Mouse (Mus musculus) embryonic facial prominence, embryonic 11.5 days (tissue): Measurements from ENCODE around the gene Zc3h15. TPM values are rescaled to one million over a fixed set of nuclear protein-coding genes. Genes with fewer than 3 reads are reported as not detected.
A peak's percentile ranks its signal among the peaks of the same experiment; 100 is the strongest.

Experiments
- ATAC-seq: fragments of 200-750 bp; cut with Nextera tagmentation; replicated peaks from 2 replicates; pipeline ENCODE4 v1.8.0; 2017; ENCODE audit warnings: low read depth; ENCODE audit not compliant: insufficient number of reproducible peaks, low FRiP score, low TSS enrichment
- DNase-seq: peaks from one replicate; pipeline ENCODE4 v3.0.0-alpha.2; 2015; ENCODE audit warnings: low spot score
- H3K27ac ChIP-seq: fragments of 300-500 bp; sonication (generic); replicated peaks from 2 replicates; pipeline ENCODE4 v1.5.1; 2014; ENCODE audit warnings: mild to moderate bottlenecking, low read depth, low read length, control low read depth
- H3K27me3 ChIP-seq: fragments of 300-500 bp; sonication (generic); 2 replicates; pipeline ENCODE4 v1.6.1; 2014; ENCODE audit warnings: mild to moderate bottlenecking, low read length, moderate library complexity, mixed read lengths; ENCODE audit not compliant: control insufficient read depth, insufficient read depth
- H3K36me3 ChIP-seq: fragments of 300-500 bp; sonication (generic); replicated peaks from 2 replicates; pipeline ENCODE4 v1.6.1; 2014; ENCODE audit warnings: low read depth, mild to moderate bottlenecking, low read length, moderate library complexity, mixed read lengths; ENCODE audit not compliant: control insufficient read depth, insufficient read depth
- H3K4me1 ChIP-seq: fragments of 300-500 bp; sonication (generic); 2 replicates; pipeline ENCODE4 v1.6.1; 2014; ENCODE audit warnings: low read length, mixed read lengths; ENCODE audit not compliant: control insufficient read depth, insufficient read depth
- H3K4me2 ChIP-seq: fragments of 300-500 bp; sonication (generic); 2 replicates; pipeline ENCODE4 v1.6.1; 2014; ENCODE audit warnings: low read depth, mild to moderate bottlenecking, control low read depth, low read length, moderate library complexity
- H3K4me3 ChIP-seq: fragments of 300-500 bp; sonication (generic); 2 replicates; pipeline ENCODE4 v1.5.1; 2014; ENCODE audit warnings: low read depth, low read length, control low read depth
- H3K9ac ChIP-seq: fragments of 300-500 bp; sonication (generic); replicated peaks from 2 replicates; pipeline ENCODE4 v1.6.1; 2014; ENCODE audit warnings: mild to moderate bottlenecking, control low read depth, low read length
- H3K9me3 ChIP-seq: fragments of 300-500 bp; sonication (generic); replicated peaks from 2 replicates; pipeline ENCODE4 v1.6.1; 2016; ENCODE audit warnings: mild to moderate bottlenecking, low read length, inconsistent platforms, mixed read lengths; ENCODE audit not compliant: control insufficient read depth
- WGBS: fragments of 180-500 bp; shearing (Covaris S2); extraction: QIAGEN DNeasy Blood & Tissue Kit; methylation state at CpG from one replicate; pipeline ENCODE4 v1.1.7; 2014; 5-methylcytosine and 5-hydroxymethylcytosine counted together
- polyA plus RNA-seq: library from polyadenylated mRNA; unstranded; fragments of >200 nt; fragmentation: Nextera tagmentation; extraction: Ambion mirVana; gene quantifications from 2 replicates; pipeline ENCODE4 v1.2.1, GENCODE M21; 2014

Zc3h15 gene
- polyA plus RNA-seq, 1 experiment from 2014 or later, result 205 TPM

- WGBS, result 57% methylated on average over 2 of the region's 2 CpGs
- no peak for ATAC-seq
These were observed 46.1 kb downstream of the Zc3h15 start for GRCm38 (mm10) chr2:83690372-83690771.

DNA sequence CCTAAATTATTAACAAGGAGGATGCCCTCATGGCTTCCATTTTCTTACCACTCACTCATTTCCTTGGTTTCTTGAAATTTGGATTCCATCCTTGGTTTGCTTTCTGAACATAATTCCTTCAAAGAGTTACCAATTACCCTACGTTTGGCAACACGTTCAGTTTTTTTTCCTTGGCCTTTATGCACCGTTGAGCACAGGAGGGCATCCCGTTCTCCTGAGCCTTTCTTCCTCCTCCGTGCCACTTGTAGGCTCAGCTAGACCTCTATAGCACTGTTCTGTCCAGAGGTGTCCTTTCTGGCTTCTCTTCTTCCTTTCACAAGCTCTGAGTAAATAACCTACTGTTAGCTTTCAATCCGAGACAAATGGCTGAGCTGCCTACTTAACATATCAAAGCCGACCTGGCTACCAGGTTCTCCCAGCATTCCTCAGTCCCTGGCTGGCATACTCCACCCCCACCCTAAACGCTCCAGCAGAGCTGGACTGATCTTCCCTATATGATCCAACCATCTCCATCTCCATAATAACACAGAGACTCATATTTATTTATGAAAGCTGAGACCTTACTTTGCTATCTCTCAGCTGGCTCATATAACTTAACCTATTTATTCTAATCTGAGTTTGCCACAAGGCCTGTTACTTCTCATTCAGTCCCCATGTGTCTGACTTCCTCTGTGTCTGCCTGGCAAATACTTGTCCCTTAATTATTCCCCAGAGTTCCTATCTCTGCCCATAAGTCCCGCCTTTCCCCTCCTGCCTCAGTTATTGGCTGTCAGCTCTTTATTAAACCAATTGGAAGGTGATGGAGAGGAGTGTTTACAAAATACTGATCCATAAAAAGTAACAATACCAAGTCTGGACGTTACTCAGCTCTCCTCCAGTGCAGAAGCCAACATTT, 48.7 kb downstream of the Zc3h15 start:
- no peak overlapping the region for H3K4me2 ChIP-seq
- no peak overlapping the region for H3K9ac ChIP-seq
- H3K27ac ChIP-seq, result no peak overlapping the region
- no peak for ATAC-seq
- no peak for DNase-seq
- no peaks in the 10 kb centered on the region for H3K4me1 ChIP-seq
- no peaks in the 10 kb centered on the region for H3K9me3 ChIP-seq
- WGBS, result 31% methylated on average over 10 of the region's 10 CpGs
- H3K36me3 ChIP-seq, result no peaks in the 10 kb centered on the region
- no peak overlapping the region for H3K4me3 ChIP-seq
- no peaks in the 10 kb centered on the region for H3K27me3 ChIP-seq

More at GRCm38 (mm10) chr2:83690372-83690771, 46.1 kb downstream of the Zc3h15 start:
- H3K27me3 ChIP-seq, result no peaks in the 10 kb centered on the region
- H3K4me3 ChIP-seq, result no peak overlapping the region
- no peak overlapping the region for H3K27ac ChIP-seq
- H3K4me1 ChIP-seq, result no peaks in the 10 kb centered on the region
- no peak for DNase-seq
- no peaks in the 10 kb centered on the region for H3K36me3 ChIP-seq
- no peak overlapping the region for H3K9ac ChIP-seq
- no peak overlapping the region for H3K4me2 ChIP-seq
- H3K9me3 ChIP-seq, result no peaks in the 10 kb centered on the region

GRCm38 (mm10) chr2:83694061-83694460, 49.8 kb downstream of the Zc3h15 start:
- no peak for DNase-seq

DNA sequence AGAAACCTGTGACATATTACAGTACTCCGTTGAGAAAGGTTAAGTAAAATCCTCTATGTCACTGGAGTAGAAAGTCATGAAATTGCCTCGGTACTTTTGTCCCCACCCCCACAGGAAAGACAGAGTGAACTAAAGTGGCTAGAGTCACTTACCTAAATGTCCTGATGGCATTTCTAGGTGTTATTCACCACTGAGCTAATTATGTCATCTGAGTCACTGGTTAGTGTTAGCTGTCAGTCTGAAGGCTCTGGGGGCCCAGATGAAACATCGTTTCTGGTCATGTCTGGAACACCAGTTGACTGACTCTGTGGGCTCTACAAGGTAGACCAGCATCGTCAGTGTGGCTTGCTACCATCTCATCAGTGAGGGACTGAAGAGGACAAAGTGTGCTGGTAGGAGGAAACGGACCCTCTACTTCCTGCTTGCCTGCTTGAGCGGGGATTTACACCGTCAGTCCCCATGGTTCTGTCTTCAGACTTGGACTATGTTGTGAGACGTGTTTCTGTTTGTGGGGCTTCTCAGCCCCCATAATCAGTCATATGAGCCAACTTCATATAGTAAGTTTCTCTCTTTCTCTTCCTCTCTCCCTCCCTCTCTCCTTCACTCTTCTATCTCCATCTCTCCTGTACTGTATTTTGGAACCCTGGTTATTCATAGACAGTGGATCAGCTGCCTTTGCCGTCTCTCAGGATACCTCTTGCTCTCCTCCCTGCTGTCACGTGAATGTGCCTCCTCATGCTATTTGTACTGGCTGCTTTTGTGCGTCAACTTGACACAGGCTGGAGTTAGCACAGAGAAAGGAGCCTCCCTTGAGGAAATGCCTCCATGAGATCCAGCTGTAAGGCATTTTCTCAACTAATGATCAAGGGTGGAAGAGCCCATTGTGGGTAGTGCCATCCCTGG, 51.4 kb downstream of the Zc3h15 start:
- ATAC-seq (no peak), DNase-seq (no peak)
- Histone ChIP-seq H3K4me1 (no peaks in the 10 kb centered on the region), H3K36me3 (no peaks in the 10 kb centered on the region), H3K27me3 (no peaks in the 10 kb centered on the region), H3K9me3 (no peaks in the 10 kb centered on the region), H3K4me2 (no peak overlapping the region), H3K9ac (no peak overlapping the region), H3K27ac (no peak overlapping the region), H3K4me3 (no peak overlapping the region)
- 79% methylated on average over 11 of the region's 11 CpGs for WGBS

More at GRCm38 (mm10) chr2:83694061-83694460, 49.8 kb downstream of the Zc3h15 start:
- Histone ChIP-seq H3K27me3 (no peaks in the 10 kb centered on the region), H3K27ac (no peak overlapping the region), H3K9ac (no peak overlapping the region), H3K36me3 (no peaks in the 10 kb centered on the region), H3K4me3 (no peak overlapping the region), H3K9me3 (no peaks in the 10 kb centered on the region), H3K4me2 (no peak overlapping the region), H3K4me1 (no peaks in the 10 kb centered on the region)
- peak; percentile 45 for ATAC-seq
- WGBS, result 65% methylated on average over 7 of the region's 7 CpGs

- H3K9ac ChIP-seq, result no peak overlapping the region
- H3K27ac ChIP-seq, result no peak overlapping the region
- no peak overlapping the region for H3K4me3 ChIP-seq
- H3K4me2 ChIP-seq, result no peak overlapping the region
- no peaks in the 10 kb centered on the region for H3K4me1 ChIP-seq
- no peak for DNase-seq
- no peaks in the 10 kb centered on the region for H3K9me3 ChIP-seq
- 71% methylated on average over 1 of the region's 1 CpGs for WGBS
- no peaks in the 10 kb centered on the region for H3K36me3 ChIP-seq
- no peaks in the 10 kb centered on the region for H3K27me3 ChIP-seq
- ATAC-seq, result no peak
These were observed 54.2 kb downstream of the Zc3h15 start for GRCm38 (mm10) chr2:83698484-83698883.

GRCm38 (mm10) chr2:83699324-83699723, 55.1 kb downstream of the Zc3h15 start:
- Histone ChIP-seq H3K36me3 (no peaks in the 10 kb centered on the region), H3K4me3 (no peak overlapping the region), H3K9me3 (no peaks in the 10 kb centered on the region), H3K27me3 (no peaks in the 10 kb centered on the region), H3K9ac (no peak overlapping the region), H3K27ac (no peak overlapping the region), H3K4me2 (no peak overlapping the region), H3K4me1 (no peaks in the 10 kb centered on the region)
- no peak for ATAC-seq
- DNase-seq, result no peak
- WGBS, result 50% methylated on average over 1 of the region's 1 CpGs

GRCm38 (mm10) chr2:83700667-83701066, 56.4 kb downstream of the Zc3h15 start:
- WGBS, result 78% methylated on average over 4 of the region's 4 CpGs
- no peak overlapping the region for H3K9ac ChIP-seq
- no peak overlapping the region for H3K27ac ChIP-seq
- no peaks in the 10 kb centered on the region for H3K36me3 ChIP-seq
- ATAC-seq (no peak), DNase-seq (no peak)
- no peaks in the 10 kb centered on the region for H3K27me3 ChIP-seq
- H3K4me2 ChIP-seq, result no peak overlapping the region
- H3K4me3 ChIP-seq, result no peak overlapping the region
- no peaks in the 10 kb centered on the region for H3K4me1 ChIP-seq
- H3K9me3 ChIP-seq, result no peaks in the 10 kb centered on the region

- Histone ChIP-seq H3K9ac (no peak overlapping the region), H3K27me3 (no peaks in the 10 kb centered on the region), H3K9me3 (no peaks in the 10 kb centered on the region), H3K27ac (no peak overlapping the region), H3K36me3 (no peaks in the 10 kb centered on the region), H3K4me1 (no peaks in the 10 kb centered on the region), H3K4me3 (no peak overlapping the region), H3K4me2 (no peak overlapping the region)
- WGBS, result 90% methylated on average over 7 of the region's 7 CpGs
- ATAC-seq (no peak), DNase-seq (no peak)
These were observed 58.2 kb downstream of the Zc3h15 start for GRCm38 (mm10) chr2:83702411-83702810.
